Mouse (Mus musculus) ES-E14 (cell line): ENCODE measurements around the gene Tmem184b.

ENCODE experiments used
- HCFC1 ChIP-seq: IDR thresholded peaks from 2 replicates; pipeline ENCODE4 v1.6.1; 2012; ENCODE audit warnings: low read length, inconsistent platforms, borderline replicate concordance; ENCODE audit not compliant: insufficient read depth
- ZC3H11A ChIP-seq: IDR thresholded peaks from 2 replicates; pipeline ENCODE4 v1.6.1; 2012; ENCODE audit warnings: low read depth, mild to moderate bottlenecking, inconsistent platforms, low read length, borderline replicate concordance
- ZNF384 ChIP-seq: IDR thresholded peaks from 2 replicates; pipeline ENCODE4 v1.6.1; 2012; ENCODE audit warnings: low read depth, low read length, inconsistent platforms

- TF ChIP-seq ZNF384 (no peak), ZC3H11A (no peak), HCFC1 (no peak)
These were observed 15.3 kb upstream of the Tmem184b start for GRCm38 (mm10) chr15:79418677-79419076.
